Mouse (Mus musculus): ENCODE data around the gene Lama5. TPM values are rescaled to one million over a fixed set of nuclear protein-coding genes. Genes with fewer than 3 reads are reported as not detected.
A peak's percentile ranks its signal among the peaks of the same experiment; 100 is the strongest.

Lama5 gene
- 2.5 and 3.5 TPM in 2 replicates for polyA plus RNA-seq (2015; fragmentation: Nextera tagmentation; extraction: Ambion mirVana)

DNA sequence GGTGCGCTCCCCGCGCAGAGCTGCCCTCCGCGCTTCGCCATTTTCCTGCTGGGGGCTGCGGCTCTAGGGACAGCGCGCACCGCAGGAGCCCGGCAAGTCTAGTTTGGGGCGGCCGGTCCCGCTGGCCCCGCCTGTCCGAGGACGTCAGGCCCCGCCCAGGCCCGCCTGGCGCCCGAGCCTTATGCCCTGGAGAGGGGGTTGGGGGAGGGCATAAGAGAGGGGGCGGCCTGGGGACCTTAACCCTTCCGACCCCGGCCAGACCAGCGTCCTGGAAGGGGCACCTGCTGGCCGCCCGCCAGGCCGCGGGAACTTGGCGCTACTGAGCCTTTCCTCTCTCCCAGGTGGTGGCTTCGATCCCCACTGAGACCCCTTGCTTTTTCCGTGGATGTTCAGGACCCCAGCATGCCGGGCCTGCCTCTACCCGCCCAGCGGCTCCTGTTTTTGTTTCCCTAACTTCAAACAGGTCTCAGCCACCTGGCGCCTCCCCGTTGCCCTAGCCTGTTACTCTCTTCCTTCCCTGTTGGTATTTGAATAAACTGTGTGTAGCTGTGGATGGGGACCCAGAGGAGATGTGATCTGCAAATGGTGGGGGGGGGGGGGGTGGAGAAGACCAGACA, at the start of gene Lama5:
Lama5 (minus strand) TSS at position 98 of the 617 bp plus-strand sequence.
- H3K4me3 ChIP-seq = peak within 1 kb of the TSS; percentile 45
- H3K36me3 ChIP-seq = no peaks in the 10 kb centered on the region
- WGBS = under 1% methylated on average over 35 of the region's 37 CpGs
- peaks cover 24% of the 10 kb centered on the region for H3K27me3 ChIP-seq
- H3K9ac ChIP-seq = peak within 1 kb of the TSS; percentile 37
- no peak within 1 kb of the TSS for H3K27ac ChIP-seq (replicated peaks)
- H3K4me1 ChIP-seq (replicated peaks) = peaks cover 37% of the 10 kb centered on the region
- ATAC-seq (ENCODE audit: low FRiP score, low read depth) = peak; percentile 42
- no peaks in the 10 kb centered on the region for H3K9me3 ChIP-seq
- H3K4me2 ChIP-seq = peak within 1 kb of the TSS; percentile 92

DNA sequence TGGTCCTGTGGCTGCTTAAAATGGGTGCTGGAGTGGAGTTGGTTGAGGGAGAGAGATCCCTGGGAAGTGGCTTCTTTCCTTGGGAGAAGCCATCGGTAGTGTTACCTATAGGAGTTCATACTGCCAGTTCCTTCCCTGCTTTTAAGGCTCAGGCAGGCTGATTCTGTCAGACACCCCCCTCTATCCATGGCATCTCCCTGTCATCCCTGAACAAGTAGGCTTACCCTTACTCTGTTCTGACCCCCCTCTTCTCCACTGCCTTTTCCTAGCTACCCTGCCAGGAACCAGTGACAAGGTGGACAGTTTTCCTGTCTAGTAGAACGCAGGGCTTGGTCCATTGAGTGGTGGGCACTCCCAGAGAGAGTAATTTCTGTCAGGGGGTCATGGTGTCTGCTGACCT, 48.9 kb upstream of the Lama5 start:
- Histone ChIP-seq H3K36me3 (no peaks in the 10 kb centered on the region), H3K9me3 (no peaks in the 10 kb centered on the region), H3K4me3 (no peak overlapping the region), H3K4me2 (no peak overlapping the region), H3K4me1 (replicated peaks) (peaks cover 32% of the 10 kb centered on the region), H3K9ac (no peak overlapping the region), H3K27ac (replicated peaks) (no peak overlapping the region), H3K27me3 (peaks cover 8% of the 10 kb centered on the region)
- WGBS = 86% methylated on average over 2 of the region's 2 CpGs
- no peak for ATAC-seq (ENCODE audit: low FRiP score, low read depth)

- H3K4me1 ChIP-seq (replicated peaks) = peaks cover 32% of the 10 kb centered on the region
- no peaks in the 10 kb centered on the region for H3K9me3 ChIP-seq
- WGBS = 8% methylated on average over 68 of the region's 68 CpGs
- H3K27ac ChIP-seq (replicated peaks) = peak within 1 kb of the TSS; percentile 80
- no peaks in the 10 kb centered on the region for H3K36me3 ChIP-seq
- H3K27me3 ChIP-seq = peaks cover 8% of the 10 kb centered on the region
- H3K4me3 ChIP-seq = peak within 1 kb of the TSS; percentile 88
- H3K9ac ChIP-seq = peak within 1 kb of the TSS; percentile 96
- peak; percentile 96 for ATAC-seq (ENCODE audit: low FRiP score, low read depth)
- peak within 1 kb of the TSS; percentile 65 for H3K4me2 ChIP-seq
Measured at GRCm38 (mm10) chr2:180273394-180274244, 48.0 kb upstream of the Lama5 start, which contains the start of gene Cables2. Gene Cables2 (minus strand): TSS chr2:180273496.

DNA sequence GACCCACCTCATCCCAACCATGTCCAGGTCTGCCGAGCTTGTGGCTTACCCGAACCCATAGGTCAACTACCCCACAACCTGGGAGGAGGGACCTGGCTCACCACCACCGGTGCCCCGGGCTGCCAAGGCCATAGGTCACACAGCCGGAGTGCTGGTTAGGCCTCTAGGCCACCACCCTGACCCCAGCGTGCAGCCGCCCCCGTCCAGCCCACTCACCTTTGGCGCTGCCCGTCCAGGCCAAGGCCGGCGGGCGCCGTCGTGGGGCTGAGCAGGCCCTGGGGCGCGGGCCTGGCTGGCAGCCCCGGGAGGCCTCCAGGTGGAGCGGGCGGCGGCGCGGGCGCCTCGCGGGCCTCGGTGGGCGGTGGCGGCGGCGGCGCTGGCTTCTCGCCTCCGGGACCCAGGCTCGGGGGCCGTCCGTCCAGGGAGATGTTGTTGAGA, 47.2 kb upstream of the Lama5 start:
- Histone ChIP-seq H3K4me3 (peak overlapping the region; percentile 88), H3K4me1 (replicated peaks) (peaks cover 37% of the 10 kb centered on the region), H3K27ac (replicated peaks) (peak overlapping the region; percentile 80), H3K9me3 (no peaks in the 10 kb centered on the region), H3K9ac (peak overlapping the region; percentile 96), H3K27me3 (peaks cover 8% of the 10 kb centered on the region), H3K4me2 (peak overlapping the region; percentile 65), H3K36me3 (0 out of 2 replicates have a peak, but pooled peaks cover under 1% of the 10 kb centered on the region)
- under 1% methylated on average over 33 of the region's 37 CpGs for WGBS
- ATAC-seq (ENCODE audit: low FRiP score, low read depth) = peak; percentile 24

DNA sequence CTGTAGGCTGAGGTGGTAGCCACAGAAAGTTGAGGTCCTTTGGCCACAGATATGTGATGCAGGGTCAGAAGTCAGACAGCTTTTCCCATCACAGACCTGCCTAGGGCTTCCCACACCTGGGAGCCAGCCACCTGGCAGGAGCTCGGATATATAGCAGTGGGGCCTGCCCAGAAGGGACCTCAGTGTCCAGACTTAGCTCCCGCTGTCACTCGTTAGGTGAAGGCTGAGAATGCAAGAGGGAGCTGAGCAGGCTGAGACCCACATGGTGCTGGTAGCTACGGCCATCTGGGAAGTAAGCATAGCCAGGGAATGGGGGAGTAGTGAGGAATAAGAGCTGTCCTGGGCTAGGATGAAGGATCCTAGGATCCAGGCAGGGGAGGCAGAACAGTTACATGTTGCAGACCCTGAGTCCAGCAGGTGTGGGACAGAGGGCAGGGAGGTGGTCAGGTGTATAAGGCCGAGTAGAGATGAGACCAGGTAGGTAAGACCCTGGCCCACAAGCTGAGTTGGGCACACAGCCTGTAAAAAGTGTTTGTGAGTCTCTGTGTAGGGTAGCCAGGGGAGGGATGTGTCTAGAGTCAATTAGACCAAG, 46.2 kb upstream of the Lama5 start:
- Histone ChIP-seq H3K27ac (replicated peaks) (no peak overlapping the region), H3K4me2 (peak overlapping the region; percentile 65), H3K9ac (peak overlapping the region; percentile 96), H3K36me3 (0 out of 2 replicates have a peak, but pooled peaks cover 2% of the 10 kb centered on the region), H3K27me3 (peaks cover 8% of the 10 kb centered on the region), H3K9me3 (no peaks in the 10 kb centered on the region), H3K4me1 (replicated peaks) (peaks cover 37% of the 10 kb centered on the region), H3K4me3 (peak overlapping the region; percentile 88)
- no peak for ATAC-seq (ENCODE audit: low FRiP score, low read depth)
- WGBS = 76% methylated on average over 5 of the region's 5 CpGs

GRCm38 (mm10) chr2:180270537-180271255, 45.0 kb upstream of the Lama5 start:
- Histone ChIP-seq H3K36me3 (0 out of 2 replicates have a peak, but pooled peaks cover 2% of the 10 kb centered on the region), H3K9me3 (no peaks in the 10 kb centered on the region), H3K4me2 (no peak overlapping the region), H3K27ac (replicated peaks) (no peak overlapping the region), H3K4me1 (replicated peaks) (peaks cover 34% of the 10 kb centered on the region), H3K27me3 (peaks cover 8% of the 10 kb centered on the region), H3K4me3 (no peak overlapping the region), H3K9ac (no peak overlapping the region)
- 82% methylated on average over 7 of the region's 7 CpGs for whole genome bisulfite sequencing
- no peak for ATAC-seq (ENCODE audit: low FRiP score, low read depth)

GRCm38 (mm10) chr2:180269329-180269728, 43.7 kb upstream of the Lama5 start:
- Histone ChIP-seq H3K36me3 (0 out of 2 replicates have a peak, but pooled peaks cover 5% of the 10 kb centered on the region), H3K4me3 (no peak overlapping the region), H3K4me1 (replicated peaks) (peaks cover 34% of the 10 kb centered on the region), H3K9ac (no peak overlapping the region), H3K27ac (replicated peaks) (no peak overlapping the region), H3K4me2 (no peak overlapping the region), H3K27me3 (no peaks in the 10 kb centered on the region), H3K9me3 (no peaks in the 10 kb centered on the region)
- 90% methylated on average over 10 of the region's 10 CpGs for WGBS
- ATAC-seq (ENCODE audit: low FRiP score, low read depth) = no peak

DNA sequence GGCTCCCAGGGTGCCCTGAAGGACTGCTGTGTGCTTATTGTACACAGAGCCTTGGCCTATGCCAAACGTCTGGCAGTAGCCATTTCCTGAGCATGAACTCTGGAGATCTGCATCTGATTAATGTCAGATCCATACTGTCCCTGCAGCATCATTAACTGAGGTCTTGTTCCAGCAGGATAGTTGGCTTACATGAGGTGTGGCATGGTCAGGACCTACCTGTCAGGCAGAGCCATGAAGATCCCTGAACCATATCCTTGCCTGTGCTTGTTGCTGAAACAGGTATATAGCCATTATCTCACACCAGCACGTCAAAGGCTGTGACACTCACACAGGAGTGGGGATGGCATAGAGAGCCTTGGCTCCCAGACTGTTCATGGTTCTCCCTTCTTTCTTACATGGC, 42.3 kb upstream of the Lama5 start:
- Histone ChIP-seq H3K4me2 (no peak overlapping the region), H3K27me3 (no peaks in the 10 kb centered on the region), H3K36me3 (peaks cover 6% of the 10 kb centered on the region; the same call in 1 of the 2 replicates), H3K9ac (no peak overlapping the region), H3K27ac (replicated peaks) (no peak overlapping the region), H3K4me1 (replicated peaks) (peaks cover 31% of the 10 kb centered on the region), H3K9me3 (no peaks in the 10 kb centered on the region), H3K4me3 (no peak overlapping the region)
- no peak for ATAC-seq (ENCODE audit: low FRiP score, low read depth)
- 58% methylated on average over 2 of the region's 2 CpGs for WGBS

GRCm38 (mm10) chr2:180262891-180263290, 37.2 kb upstream of the Lama5 start:
- Histone ChIP-seq H3K27me3 (no peaks in the 10 kb centered on the region), H3K4me2 (no peak overlapping the region), H3K4me1 (replicated peaks) (peaks cover 11% of the 10 kb centered on the region), H3K9me3 (no peaks in the 10 kb centered on the region), H3K36me3 (peaks cover 44% of the 10 kb centered on the region), H3K4me3 (no peak overlapping the region), H3K9ac (no peak overlapping the region), H3K27ac (replicated peaks) (no peak overlapping the region)
- WGBS = 91% methylated on average over 10 of the region's 10 CpGs
- ATAC-seq (ENCODE audit: low FRiP score, low read depth) = no peak

DNA sequence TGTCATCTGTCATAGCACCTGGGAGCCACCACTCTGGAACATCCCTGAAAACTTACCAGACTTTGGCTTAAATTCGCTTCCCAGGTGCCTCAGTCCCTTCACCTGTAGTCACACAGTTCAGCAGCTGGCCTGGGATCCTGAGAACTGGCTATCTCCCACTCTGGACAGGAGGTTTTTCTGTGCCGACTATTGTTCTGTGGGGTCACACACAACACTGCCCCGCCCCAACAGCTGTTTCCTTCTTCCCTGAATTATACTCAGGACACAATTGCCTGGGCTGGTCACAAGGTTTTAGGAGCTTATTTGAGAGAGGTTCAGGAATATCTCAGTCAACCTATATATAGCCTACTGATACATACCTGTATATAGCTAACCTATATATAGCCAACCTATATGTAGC, 36.8 kb upstream of the Lama5 start:
- peaks cover 12% of the 10 kb centered on the region for H3K4me1 ChIP-seq (replicated peaks)
- H3K4me3 ChIP-seq = no peak overlapping the region
- 81% methylated on average over 3 of the region's 3 CpGs for WGBS
- H3K9me3 ChIP-seq = no peaks in the 10 kb centered on the region
- no peaks in the 10 kb centered on the region for H3K27me3 ChIP-seq
- no peak overlapping the region for H3K4me2 ChIP-seq
- H3K9ac ChIP-seq = no peak overlapping the region
- peaks cover 42% of the 10 kb centered on the region for H3K36me3 ChIP-seq
- no peak for ATAC-seq (ENCODE audit: low FRiP score, low read depth)
- no peak overlapping the region for H3K27ac ChIP-seq (replicated peaks)

- H3K27ac ChIP-seq (replicated peaks) = no peak overlapping the region
- 96% methylated on average over 7 of the region's 7 CpGs for WGBS
- H3K27me3 ChIP-seq = no peaks in the 10 kb centered on the region
- no peak for ATAC-seq (ENCODE audit: low FRiP score, low read depth)
- peaks cover 42% of the 10 kb centered on the region for H3K36me3 ChIP-seq
- H3K4me3 ChIP-seq = no peak overlapping the region
- no peaks in the 10 kb centered on the region for H3K9me3 ChIP-seq
- peaks cover 12% of the 10 kb centered on the region for H3K4me1 ChIP-seq (replicated peaks)
- H3K4me2 ChIP-seq = no peak overlapping the region
- H3K9ac ChIP-seq = no peak overlapping the region
Measured at GRCm38 (mm10) chr2:180261901-180262300, 36.2 kb upstream of the Lama5 start.
